Mouse (Mus musculus): ENCODE measurements around the gene Zbtb5. TPM values are rescaled to one million over a fixed set of nuclear protein-coding genes. Genes with fewer than 3 reads are reported as not detected.
"Not testable (repeated sequence)": the region's sequence is repeated elsewhere in the genome, so short reads cannot be mapped to it uniquely, and the experiment has no call there.

Zbtb5 gene
- 36.8 and 39.3 TPM in 2 replicates for polyA plus RNA-seq (2015; fragmentation: Nextera tagmentation; extraction: Ambion mirVana)

DNA sequence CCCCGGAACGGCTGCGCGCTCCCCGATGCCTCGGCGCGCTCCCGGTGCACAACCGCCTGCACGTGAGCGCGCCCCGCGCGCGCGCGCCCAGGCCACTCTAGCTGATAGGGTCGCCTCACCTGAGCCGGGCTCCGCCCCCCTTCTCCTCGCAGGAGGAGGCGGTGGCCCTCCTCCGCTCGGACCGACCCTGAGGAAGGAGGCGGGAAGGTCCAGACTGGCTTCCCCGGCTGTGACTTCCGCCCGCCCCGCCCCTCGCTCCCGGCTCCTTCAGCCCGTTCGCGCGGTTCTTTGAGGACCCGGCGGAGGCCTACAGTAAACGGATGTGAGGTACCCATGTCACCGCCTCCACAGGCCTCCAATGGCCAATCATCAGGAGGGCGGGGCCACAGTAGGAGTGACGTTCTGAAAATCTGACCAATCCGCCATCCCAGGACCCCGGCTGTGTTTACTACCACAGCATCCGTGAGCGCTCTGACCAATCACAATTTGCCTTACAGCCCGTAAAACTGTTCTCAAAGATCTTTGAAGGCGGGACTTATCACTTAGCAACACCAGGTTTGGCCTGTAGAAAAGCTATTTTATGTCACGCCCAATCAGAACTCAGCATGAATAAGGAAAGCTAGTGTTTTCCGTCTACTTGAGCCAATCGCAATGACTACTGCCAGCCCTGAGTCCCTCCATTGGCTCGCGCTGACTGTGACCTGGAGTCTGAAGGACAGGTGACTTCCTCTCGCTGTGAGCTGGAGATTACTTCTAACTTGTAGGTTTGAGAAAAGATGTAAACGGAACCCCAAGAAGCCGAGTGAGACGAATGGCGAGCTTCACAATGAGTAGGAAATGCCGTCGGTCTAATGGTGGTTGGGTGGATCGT is at the start of gene Zbtb5:
Gene Zbtb5 (minus strand): TSS at position 308 of the 871 bp plus-strand sequence.
- Histone ChIP-seq H3K36me3 (ENCODE audit: control insufficient read depth, insufficient read depth, low read length) (no peaks in the 10 kb centered on the region), H3K27ac (ENCODE audit: low read depth, low read length) (peak within 1 kb of the TSS; percentile 92), H3K4me2 (ENCODE audit: low read length) (peak within 1 kb of the TSS; percentile 85), H3K9me3 (ENCODE audit: control insufficient read depth, low read length) (no peaks in the 10 kb centered on the region), H3K9ac (ENCODE audit: low read depth, low read length) (peak within 1 kb of the TSS; percentile 87), H3K4me1 (ENCODE audit: control insufficient read depth, insufficient read depth, low read depth, low read length) (peaks cover 23% of the 10 kb centered on the region), H3K27me3 (replicated peaks; ENCODE audit: control insufficient read depth, insufficient read depth, low read length) (no peaks in the 10 kb centered on the region), H3K4me3 (ENCODE audit: low read length) (peak within 1 kb of the TSS; percentile 88)
- ATAC-seq: peak; percentile 99
- WGBS: under 1% methylated on average over 61 of the region's 63 CpGs

DNA sequence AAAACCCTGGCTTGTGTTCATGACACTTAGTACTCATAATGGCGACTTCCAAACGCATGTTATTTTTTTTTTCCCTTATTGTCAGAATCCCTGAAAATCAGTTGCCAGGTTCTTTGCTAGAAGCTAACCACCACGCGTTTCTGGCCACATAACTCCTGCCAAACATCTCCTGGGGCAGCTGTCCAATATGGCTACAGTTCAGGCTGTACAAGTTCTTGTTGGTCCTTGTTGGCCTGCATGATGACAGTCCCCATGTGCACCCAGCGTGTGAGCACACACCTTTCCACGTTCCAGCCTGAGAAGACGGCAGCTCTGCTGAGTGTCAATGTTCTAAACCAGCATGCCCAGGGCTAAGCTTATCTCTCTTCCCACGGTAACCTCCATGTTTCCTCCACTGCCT is 43.2 kb upstream of the Zbtb5 start:
- Histone ChIP-seq H3K27ac (ENCODE audit: low read depth, low read length) (no peak overlapping the region), H3K4me1 (ENCODE audit: control insufficient read depth, insufficient read depth, low read depth, low read length) (no peaks in the 10 kb centered on the region), H3K36me3 (ENCODE audit: control insufficient read depth, insufficient read depth, low read length) (peaks cover 22% of the 10 kb centered on the region), H3K4me2 (ENCODE audit: low read length) (no peak overlapping the region), H3K9ac (ENCODE audit: low read depth, low read length) (no peak overlapping the region), H3K27me3 (replicated peaks; ENCODE audit: control insufficient read depth, insufficient read depth, low read length) (no peaks in the 10 kb centered on the region), H3K4me3 (ENCODE audit: low read length) (no peak overlapping the region), H3K9me3 (ENCODE audit: control insufficient read depth, low read length) (no peaks in the 10 kb centered on the region)
- ATAC-seq: no peak
- 87% methylated on average over 8 of the region's 8 CpGs for WGBS

- WGBS: 59% methylated on average over 3 of the region's 3 CpGs
- no peak overlapping the region for H3K9ac ChIP-seq (ENCODE audit: low read depth, low read length)
- H3K4me2 ChIP-seq (ENCODE audit: low read length): no peak overlapping the region
- H3K4me3 ChIP-seq (ENCODE audit: low read length): no peak overlapping the region
- peaks cover 20% of the 10 kb centered on the region for H3K36me3 ChIP-seq (ENCODE audit: control insufficient read depth, insufficient read depth, low read length)
- H3K9me3 ChIP-seq (ENCODE audit: control insufficient read depth, low read length): no peaks in the 10 kb centered on the region
- H3K27ac ChIP-seq (ENCODE audit: low read depth, low read length): no peak overlapping the region
- no peak for ATAC-seq
- H3K4me1 ChIP-seq (ENCODE audit: control insufficient read depth, insufficient read depth, low read depth, low read length): no peaks in the 10 kb centered on the region
- H3K27me3 ChIP-seq (replicated peaks; ENCODE audit: control insufficient read depth, insufficient read depth, low read length): no peaks in the 10 kb centered on the region
These were observed 42.6 kb upstream of the Zbtb5 start for GRCm38 (mm10) chr4:45054862-45055261.

GRCm38 (mm10) chr4:45047956-45048355 is 35.7 kb upstream of the Zbtb5 start:
- Histone ChIP-seq H3K4me1 (ENCODE audit: control insufficient read depth, insufficient read depth, low read depth, low read length) (no peaks in the 10 kb centered on the region), H3K9ac (ENCODE audit: low read depth, low read length) (no peak overlapping the region), H3K27ac (ENCODE audit: low read depth, low read length) (0 out of 2 replicates have a peak overlapping the region, but pooled peaks have one; percentile 11), H3K4me3 (ENCODE audit: low read length) (no peak overlapping the region), H3K27me3 (replicated peaks; ENCODE audit: control insufficient read depth, insufficient read depth, low read length) (no peaks in the 10 kb centered on the region), H3K9me3 (ENCODE audit: control insufficient read depth, low read length) (no peaks in the 10 kb centered on the region), H3K4me2 (ENCODE audit: low read length) (no peak overlapping the region), H3K36me3 (ENCODE audit: control insufficient read depth, insufficient read depth, low read length) (peaks cover 25% of the 10 kb centered on the region)
- 68% methylated on average over 9 of the region's 9 CpGs for WGBS
- ATAC-seq: peak; percentile 43; the same call in 1 of the 2 replicates

DNA sequence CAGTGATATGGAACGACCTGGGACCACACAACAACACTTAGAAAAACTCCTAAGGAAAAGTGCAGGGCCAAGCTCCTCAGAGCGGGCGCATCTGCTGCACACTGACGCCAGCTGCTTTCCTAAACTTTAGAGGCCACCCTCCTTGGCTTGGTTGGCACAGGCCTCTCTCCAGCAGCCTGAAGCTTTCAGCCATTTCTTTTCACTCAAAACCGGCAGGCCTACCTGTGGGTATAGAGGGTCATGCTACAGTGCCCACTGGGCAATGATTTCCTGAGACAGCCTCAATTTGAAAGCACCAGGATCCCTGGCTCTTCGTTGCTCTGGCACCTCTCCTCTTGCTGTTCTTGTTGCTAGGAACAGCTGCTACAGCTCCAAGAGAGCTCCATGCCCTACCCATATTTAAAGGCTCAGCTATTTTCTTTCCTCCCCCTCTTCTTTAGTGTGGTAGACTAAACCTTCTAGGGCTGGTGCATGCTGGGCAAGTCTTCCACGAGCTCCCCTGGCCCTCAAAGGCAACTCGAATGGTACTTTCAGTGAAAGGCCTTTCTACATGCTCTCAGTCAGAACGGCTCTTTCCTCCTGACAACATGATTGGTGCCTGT is 35.2 kb upstream of the Zbtb5 start:
- WGBS: 79% methylated on average over 9 of the region's 9 CpGs

GRCm38 (mm10) chr4:45046679-45047078 is 34.5 kb upstream of the Zbtb5 start:
- Histone ChIP-seq H3K27me3 (replicated peaks; ENCODE audit: control insufficient read depth, insufficient read depth, low read length) (no peaks in the 10 kb centered on the region), H3K9ac (ENCODE audit: low read depth, low read length) (no peak overlapping the region), H3K4me2 (ENCODE audit: low read length) (no peak overlapping the region), H3K4me1 (ENCODE audit: control insufficient read depth, insufficient read depth, low read depth, low read length) (no peaks in the 10 kb centered on the region), H3K36me3 (ENCODE audit: control insufficient read depth, insufficient read depth, low read length) (peaks cover 27% of the 10 kb centered on the region), H3K9me3 (ENCODE audit: control insufficient read depth, low read length) (no peaks in the 10 kb centered on the region), H3K27ac (ENCODE audit: low read depth, low read length) (no peak overlapping the region), H3K4me3 (ENCODE audit: low read length) (no peak overlapping the region)
- no peak for ATAC-seq
- 90% methylated on average over 5 of the region's 5 CpGs for WGBS

More for the DNA sequence above, 35.2 kb upstream of the Zbtb5 start:
- Histone ChIP-seq H3K4me3 (ENCODE audit: low read length) (no peak overlapping the region), H3K9me3 (ENCODE audit: control insufficient read depth, low read length) (no peaks in the 10 kb centered on the region), H3K4me1 (ENCODE audit: control insufficient read depth, insufficient read depth, low read depth, low read length) (no peaks in the 10 kb centered on the region), H3K36me3 (ENCODE audit: control insufficient read depth, insufficient read depth, low read length) (peaks cover 25% of the 10 kb centered on the region), H3K9ac (ENCODE audit: low read depth, low read length) (no peak overlapping the region), H3K4me2 (ENCODE audit: low read length) (no peak overlapping the region), H3K27me3 (replicated peaks; ENCODE audit: control insufficient read depth, insufficient read depth, low read length) (no peaks in the 10 kb centered on the region), H3K27ac (ENCODE audit: low read depth, low read length) (no peak overlapping the region)
- peak; percentile 50 for ATAC-seq

- no peak overlapping the region for H3K9ac ChIP-seq (ENCODE audit: low read depth, low read length)
- no peak for ATAC-seq
- no peaks in the 10 kb centered on the region for H3K27me3 ChIP-seq (replicated peaks; ENCODE audit: control insufficient read depth, insufficient read depth, low read length)
- H3K4me2 ChIP-seq (ENCODE audit: low read length): no peak overlapping the region
- peaks cover 32% of the 10 kb centered on the region for H3K36me3 ChIP-seq (ENCODE audit: control insufficient read depth, insufficient read depth, low read length)
- 89% methylated on average over 7 of the region's 7 CpGs for WGBS
- H3K9me3 ChIP-seq (ENCODE audit: control insufficient read depth, low read length): no peaks in the 10 kb centered on the region
- no peak overlapping the region for H3K27ac ChIP-seq (ENCODE audit: low read depth, low read length)
- H3K4me1 ChIP-seq (ENCODE audit: control insufficient read depth, insufficient read depth, low read depth, low read length): no peaks in the 10 kb centered on the region
- no peak overlapping the region for H3K4me3 ChIP-seq (ENCODE audit: low read length)
These were observed 28.6 kb upstream of the Zbtb5 start for GRCm38 (mm10) chr4:45040795-45041194.

- peaks cover 37% of the 10 kb centered on the region for H3K36me3 ChIP-seq (ENCODE audit: control insufficient read depth, insufficient read depth, low read length)
- 88% methylated on average over 7 of the region's 7 CpGs for WGBS
- H3K4me2 ChIP-seq (ENCODE audit: low read length); H3K4me1 ChIP-seq (ENCODE audit: control insufficient read depth, insufficient read depth, low read depth, low read length); ATAC-seq; H3K9me3 ChIP-seq (ENCODE audit: control insufficient read depth, low read length); H3K27me3 ChIP-seq (replicated peaks; ENCODE audit: control insufficient read depth, insufficient read depth, low read length); H3K27ac ChIP-seq (ENCODE audit: low read depth, low read length); H3K9ac ChIP-seq (ENCODE audit: low read depth, low read length); H3K4me3 ChIP-seq (ENCODE audit: low read length): not testable (repeated sequence)
These were observed 27.3 kb upstream of the Zbtb5 start for GRCm38 (mm10) chr4:45039546-45039945.

- WGBS: 60% methylated on average over 8 of the region's 8 CpGs
- H3K4me1 ChIP-seq (ENCODE audit: control insufficient read depth, insufficient read depth, low read depth, low read length); H3K9ac ChIP-seq (ENCODE audit: low read depth, low read length); H3K4me3 ChIP-seq (ENCODE audit: low read length); H3K9me3 ChIP-seq (ENCODE audit: control insufficient read depth, low read length); ATAC-seq; H3K27ac ChIP-seq (ENCODE audit: low read depth, low read length); H3K27me3 ChIP-seq (replicated peaks; ENCODE audit: control insufficient read depth, insufficient read depth, low read length); H3K4me2 ChIP-seq (ENCODE audit: low read length): not testable (repeated sequence)
- H3K36me3 ChIP-seq (ENCODE audit: control insufficient read depth, insufficient read depth, low read length): peaks cover 31% of the 10 kb centered on the region
These were observed 26.7 kb upstream of the Zbtb5 start for GRCm38 (mm10) chr4:45038879-45039278.

All from hindbrain, embryonic 16.5 days (tissue).